Mouse (Mus musculus) skeletal muscle tissue, adult 2 months (tissue): ENCODE data around the gene Emp3.

Source experiments
- DNase-seq: peaks from one replicate; pipeline ENCODE4 v3.0.0-alpha.2; 2012; ENCODE audit warnings: low read depth, low spot score

The Emp3 gene

GRCm38 (mm10) chr7:45870282-45871058 is 50.7 kb downstream of the Emp3 start:
- no peak for DNase-seq

- DNase-seq, result no peak
Observed at GRCm38 (mm10) chr7:45869787-45870186, 51.4 kb downstream of the Emp3 start.

DNA sequence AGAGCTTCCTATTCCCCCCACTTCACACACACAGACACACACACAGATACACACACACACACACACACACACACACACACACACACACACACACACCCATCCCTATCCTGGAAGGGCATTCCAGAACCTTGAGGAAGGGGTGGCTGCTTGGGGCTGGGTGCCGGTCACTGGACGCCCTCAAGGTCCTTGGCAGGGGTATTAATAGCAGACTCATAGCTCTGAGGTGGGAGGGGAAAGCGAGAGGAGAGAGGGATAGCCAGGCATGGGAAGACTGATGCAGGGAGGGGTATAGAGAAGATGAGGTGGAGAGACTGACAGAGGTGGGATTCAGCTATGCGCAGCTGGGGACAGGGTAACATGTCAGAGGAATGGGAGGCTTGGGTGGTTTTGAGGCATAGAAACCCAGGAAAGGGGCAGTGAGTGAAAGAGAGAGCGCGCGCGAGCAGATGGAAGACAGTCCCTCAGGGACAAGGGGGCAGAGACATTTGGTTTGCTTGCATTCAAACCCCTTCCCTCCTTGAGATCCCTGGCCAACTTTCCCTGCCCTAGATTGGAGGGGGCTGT is 52.0 kb downstream of the Emp3 start:
- DNase-seq, result no peak
